Mouse (Mus musculus): Measurements from ENCODE around the gene 4930402F06Rik. TPM values are rescaled to one million over a fixed set of nuclear protein-coding genes. Genes with fewer than 3 reads are reported as not detected.

4930402F06Rik gene
- polyA plus RNA-seq, 1 experiment from 2014 or later: not detected

GRCm38 (mm10) chr2:35412810-35413209, 15.8 kb upstream of the 4930402F06Rik start:
- Histone ChIP-seq H3K36me3 (no peaks in the 10 kb centered on the region), H3K4me3 (replicated peaks) (no peak overlapping the region), H3K27me3 (replicated peaks) (no peaks in the 10 kb centered on the region), H3K4me1 (replicated peaks) (no peaks in the 10 kb centered on the region; the same call in 1 of the 2 replicates), H3K9ac (no peak overlapping the region), H3K4me2 (replicated peaks) (no peak overlapping the region), H3K27ac (no peak overlapping the region), H3K9me3 (no peaks in the 10 kb centered on the region)
- WGBS: 89% methylated on average over 3 of the region's 3 CpGs
- no peak for ATAC-seq

GRCm38 (mm10) chr2:35412246-35412645, 15.3 kb upstream of the 4930402F06Rik start:
- no peaks in the 10 kb centered on the region for H3K27me3 ChIP-seq (replicated peaks)
- 78% methylated on average over 2 of the region's 2 CpGs for WGBS
- no peak overlapping the region for H3K27ac ChIP-seq
- H3K4me1 ChIP-seq (replicated peaks): no peaks in the 10 kb centered on the region; the same call in 1 of the 2 replicates
- no peak overlapping the region for H3K9ac ChIP-seq
- no peaks in the 10 kb centered on the region for H3K9me3 ChIP-seq
- no peak overlapping the region for H3K4me2 ChIP-seq (replicated peaks)
- no peak overlapping the region for H3K4me3 ChIP-seq (replicated peaks)
- no peaks in the 10 kb centered on the region for H3K36me3 ChIP-seq
- ATAC-seq: no peak

GRCm38 (mm10) chr2:35411640-35412190, 14.7 kb upstream of the 4930402F06Rik start:
- ATAC-seq: no peak
- WGBS: 62% methylated on average over 10 of the region's 10 CpGs
- H3K27ac ChIP-seq: no peak overlapping the region
- no peaks in the 10 kb centered on the region; the same call in 1 of the 2 replicates for H3K4me1 ChIP-seq (replicated peaks)
- no peak overlapping the region for H3K9ac ChIP-seq
- H3K36me3 ChIP-seq: no peaks in the 10 kb centered on the region
- no peak overlapping the region for H3K4me3 ChIP-seq (replicated peaks)
- no peaks in the 10 kb centered on the region for H3K9me3 ChIP-seq
- H3K4me2 ChIP-seq (replicated peaks): no peak overlapping the region
- no peaks in the 10 kb centered on the region for H3K27me3 ChIP-seq (replicated peaks)

GRCm38 (mm10) chr2:35409466-35409865, 12.5 kb upstream of the 4930402F06Rik start:
- no peaks in the 10 kb centered on the region for H3K9me3 ChIP-seq
- 90% methylated on average over 6 of the region's 6 CpGs for WGBS
- no peak for ATAC-seq
- no peaks in the 10 kb centered on the region for H3K36me3 ChIP-seq
- no peak overlapping the region for H3K4me3 ChIP-seq (replicated peaks)
- no peaks in the 10 kb centered on the region; the same call in 1 of the 2 replicates for H3K4me1 ChIP-seq (replicated peaks)
- no peaks in the 10 kb centered on the region for H3K27me3 ChIP-seq (replicated peaks)
- H3K9ac ChIP-seq: no peak overlapping the region
- no peak overlapping the region for H3K4me2 ChIP-seq (replicated peaks)
- no peak overlapping the region for H3K27ac ChIP-seq

- 68% methylated on average over 5 of the region's 5 CpGs for WGBS
- no peak for ATAC-seq
- H3K27me3 ChIP-seq (replicated peaks): no peaks in the 10 kb centered on the region
Measured at GRCm38 (mm10) chr2:35408409-35409110, 11.6 kb upstream of the 4930402F06Rik start.

GRCm38 (mm10) chr2:35407878-35408277, 10.9 kb upstream of the 4930402F06Rik start:
- Histone ChIP-seq H3K9ac (no peak overlapping the region), H3K4me3 (replicated peaks) (no peak overlapping the region), H3K4me1 (replicated peaks) (no peaks in the 10 kb centered on the region), H3K4me2 (replicated peaks) (no peak overlapping the region), H3K27me3 (replicated peaks) (no peaks in the 10 kb centered on the region), H3K9me3 (no peaks in the 10 kb centered on the region), H3K36me3 (no peaks in the 10 kb centered on the region), H3K27ac (no peak overlapping the region)
- WGBS: 47% methylated on average over 7 of the region's 7 CpGs
- peak; percentile 49; the same call in 1 of the 2 replicates for ATAC-seq

More at GRCm38 (mm10) chr2:35408409-35409110, 11.6 kb upstream of the 4930402F06Rik start:
- H3K9me3 ChIP-seq: no peaks in the 10 kb centered on the region
- no peaks in the 10 kb centered on the region for H3K4me1 ChIP-seq (replicated peaks)
- H3K36me3 ChIP-seq: no peaks in the 10 kb centered on the region
- H3K27ac ChIP-seq: no peak overlapping the region
- H3K4me2 ChIP-seq (replicated peaks): no peak overlapping the region
- H3K9ac ChIP-seq: no peak overlapping the region
- H3K4me3 ChIP-seq (replicated peaks): no peak overlapping the region

GRCm38 (mm10) chr2:35407266-35407665, 10.3 kb upstream of the 4930402F06Rik start:
- Histone ChIP-seq H3K4me3 (replicated peaks) (no peak overlapping the region), H3K27ac (no peak overlapping the region), H3K4me2 (replicated peaks) (no peak overlapping the region), H3K4me1 (replicated peaks) (no peaks in the 10 kb centered on the region), H3K9me3 (no peaks in the 10 kb centered on the region), H3K36me3 (no peaks in the 10 kb centered on the region), H3K9ac (no peak overlapping the region), H3K27me3 (replicated peaks) (no peaks in the 10 kb centered on the region)
- ATAC-seq: no peak
- WGBS: 63% methylated on average over 6 of the region's 6 CpGs

- H3K27ac ChIP-seq: no peak overlapping the region
- no peaks in the 10 kb centered on the region for H3K27me3 ChIP-seq (replicated peaks)
- no peak overlapping the region for H3K9ac ChIP-seq
- no peaks in the 10 kb centered on the region for H3K9me3 ChIP-seq
- H3K4me2 ChIP-seq (replicated peaks): no peak overlapping the region
- ATAC-seq: no peak
- H3K36me3 ChIP-seq: no peaks in the 10 kb centered on the region
- 60% methylated on average over 1 of the region's 1 CpGs for WGBS
- H3K4me1 ChIP-seq (replicated peaks): no peaks in the 10 kb centered on the region
- no peak overlapping the region for H3K4me3 ChIP-seq (replicated peaks)
Measured at GRCm38 (mm10) chr2:35406611-35407010, 9.6 kb upstream of the 4930402F06Rik start.

- Histone ChIP-seq H3K4me2 (replicated peaks) (no peak overlapping the region), H3K4me1 (replicated peaks) (0 out of 2 replicates have a peak, but pooled peaks cover 2% of the 10 kb centered on the region), H3K27ac (no peak overlapping the region), H3K4me3 (replicated peaks) (no peak overlapping the region), H3K9me3 (no peaks in the 10 kb centered on the region), H3K27me3 (replicated peaks) (no peaks in the 10 kb centered on the region), H3K36me3 (no peaks in the 10 kb centered on the region), H3K9ac (no peak overlapping the region)
- 91% methylated on average over 16 of the region's 16 CpGs for WGBS
- no peak for ATAC-seq
Measured at GRCm38 (mm10) chr2:35402391-35402790, 5.4 kb upstream of the 4930402F06Rik start.

- WGBS: 88% methylated on average over 7 of the region's 7 CpGs
- no peak overlapping the region for H3K4me2 ChIP-seq (replicated peaks)
- no peak overlapping the region for H3K27ac ChIP-seq
- H3K4me3 ChIP-seq (replicated peaks): no peak overlapping the region
- no peaks in the 10 kb centered on the region for H3K9me3 ChIP-seq
- H3K4me1 ChIP-seq (replicated peaks): 0 out of 2 replicates have a peak, but pooled peaks cover 2% of the 10 kb centered on the region
- no peaks in the 10 kb centered on the region for H3K27me3 ChIP-seq (replicated peaks)
- ATAC-seq: no peak
- no peak overlapping the region for H3K9ac ChIP-seq
- no peaks in the 10 kb centered on the region for H3K36me3 ChIP-seq
Measured at GRCm38 (mm10) chr2:35400739-35401138, 3.8 kb upstream of the 4930402F06Rik start.

GRCm38 (mm10) chr2:35398184-35398828, 1.3 kb upstream of the 4930402F06Rik start:
- Histone ChIP-seq H3K4me3 (replicated peaks) (no peak overlapping the region), H3K4me2 (replicated peaks) (no peak overlapping the region), H3K9ac (no peak overlapping the region), H3K9me3 (no peaks in the 10 kb centered on the region), H3K27me3 (replicated peaks) (no peaks in the 10 kb centered on the region), H3K27ac (no peak overlapping the region; the same call in 1 of the 2 replicates), H3K4me1 (replicated peaks) (0 out of 2 replicates have a peak, but pooled peaks cover 2% of the 10 kb centered on the region), H3K36me3 (no peaks in the 10 kb centered on the region)
- 78% methylated on average over 6 of the region's 6 CpGs for WGBS
- no peak for ATAC-seq

- H3K27me3 ChIP-seq (replicated peaks): no peaks in the 10 kb centered on the region
- H3K9me3 ChIP-seq: no peaks in the 10 kb centered on the region
- 48% methylated on average over 11 of the region's 11 CpGs for WGBS
- no peaks in the 10 kb centered on the region for H3K36me3 ChIP-seq
- H3K27ac ChIP-seq: no peak overlapping the region; the same call in 1 of the 2 replicates
- no peak overlapping the region for H3K4me2 ChIP-seq (replicated peaks)
- 0 out of 2 replicates have a peak, but pooled peaks cover 2% of the 10 kb centered on the region for H3K4me1 ChIP-seq (replicated peaks)
- no peak overlapping the region for H3K4me3 ChIP-seq (replicated peaks)
- H3K9ac ChIP-seq: no peak overlapping the region
- ATAC-seq: peak; percentile 39; the same call in 1 of the 2 replicates
Measured at GRCm38 (mm10) chr2:35397590-35398173, 707 bp upstream of the 4930402F06Rik start.
